Mouse (Mus musculus) heart, embryonic 14.5 days (tissue): ENCODE data around the gene Gm20795. TPM values are rescaled to one million over a fixed set of nuclear protein-coding genes. Genes with fewer than 3 reads are reported as not detected.
"Not testable (repeated sequence)": the region's sequence is repeated elsewhere in the genome, so short reads cannot be mapped to it uniquely, and the experiment has no call there.

Experiments used
- ATAC-seq: fragments of 200-750 bp; cut with Nextera tagmentation; 2 replicates; pipeline ENCODE4 v1.8.0; 2017; ENCODE audit warnings: low read depth, moderate TSS enrichment; ENCODE audit not compliant: insufficient number of reproducible peaks, insufficient read depth, low FRiP score
- H3K27ac ChIP-seq, 2 experiments: fragments of 200-500 bp in 1 of 2; fragments of 300-500 bp in 1 of 2; sonication (generic) in 1 of 2; replicated peaks in 1 of 2; 2 replicates each; pipeline ENCODE4 v1.5.1; 2012 to 2014; ENCODE audit warnings: low read depth in 2 of 2, low read length in 2 of 2, control low read depth in 1 of 2, mild to moderate bottlenecking in 1 of 2, mixed read lengths in 1 of 2; ENCODE audit not compliant: control insufficient read depth in 1 of 2, insufficient read depth in 1 of 2
- H3K27me3 ChIP-seq: fragments of 300-500 bp; sonication (generic); 2 replicates; pipeline ENCODE4 v1.6.1; 2014; ENCODE audit warnings: mild to moderate bottlenecking, low read length, control low read depth; ENCODE audit not compliant: control insufficient read depth, insufficient read depth
- H3K36me3 ChIP-seq: fragments of 300-500 bp; sonication (generic); 2 replicates; pipeline ENCODE4 v1.6.1; 2014; ENCODE audit warnings: mild to moderate bottlenecking, control low read depth, low read length, mixed read lengths; ENCODE audit not compliant: control insufficient read depth, insufficient read depth
- H3K4me1 ChIP-seq, 2 experiments: fragments of 200-500 bp in 1 of 2; fragments of 300-500 bp in 1 of 2; sonication (generic) in 1 of 2; 2 replicates each; pipeline ENCODE4 v1.6.1; 2012 to 2014; ENCODE audit warnings: low read length in 2 of 2, control low read depth in 1 of 2, mixed read lengths in 1 of 2; ENCODE audit not compliant: control insufficient read depth in 2 of 2, insufficient read depth in 2 of 2
- H3K4me2 ChIP-seq: fragments of 300-500 bp; sonication (generic); 2 replicates; pipeline ENCODE4 v1.6.1; 2014; ENCODE audit warnings: mild to moderate bottlenecking, low read length
- H3K4me3 ChIP-seq, 2 experiments: fragments of 200-500 bp in 1 of 2; fragments of 300-500 bp in 1 of 2; sonication (generic) in 1 of 2; 2 replicates each; pipeline ENCODE4 v1.5.1; 2012 to 2014; ENCODE audit warnings: low read length in 2 of 2, mild to moderate bottlenecking in 2 of 2, control low read depth in 1 of 2, low read depth in 1 of 2, moderate library complexity in 1 of 2; ENCODE audit not compliant: control insufficient read depth in 1 of 2, insufficient read depth in 1 of 2
- H3K9ac ChIP-seq: fragments of 300-500 bp; sonication (generic); 2 replicates; pipeline ENCODE4 v1.6.1; 2014; ENCODE audit warnings: mild to moderate bottlenecking, low read length
- H3K9me3 ChIP-seq: fragments of 300-500 bp; sonication (generic); 2 replicates; pipeline ENCODE4 v1.6.1; 2016; ENCODE audit warnings: low read length, control low read depth; ENCODE audit not compliant: control insufficient read depth
- WGBS: fragments of 180-500 bp; shearing (Covaris S2); extraction: QIAGEN DNeasy Blood & Tissue Kit; methylation state at CpG from one replicate; pipeline ENCODE4 v1.1.7; 2014; 5-methylcytosine and 5-hydroxymethylcytosine counted together
- polyA plus RNA-seq: library from polyadenylated mRNA; unstranded; fragments of >200 nt; fragmentation: Nextera tagmentation; extraction: Ambion mirVana; gene quantifications from 2 replicates; pipeline ENCODE4 v1.2.1, GENCODE M21; 2014

Gene Gm20795
- not detected in 2 replicates for polyA plus RNA-seq

- H3K9ac ChIP-seq, ATAC-seq, H3K4me1 ChIP-seq, H3K4me3 ChIP-seq, H3K27ac ChIP-seq, H3K4me2 ChIP-seq, H3K27me3 ChIP-seq, H3K9me3 ChIP-seq, H3K36me3 ChIP-seq: not testable (repeated sequence)
Measured at GRCm38 (mm10) chrY:40804614-40805013, at the start of gene Gm20795. Gene Gm20795 (plus strand): TSS chrY:40804914.

GRCm38 (mm10) chrY:40775665-40776064 lies 29.0 kb upstream of the Gm20795 start, which contains the start of gene Gm21797:
Gene Gm21797 (minus strand): TSS chrY:40775765.
- H3K27ac ChIP-seq, H3K4me1 ChIP-seq, H3K4me3 ChIP-seq, H3K9me3 ChIP-seq, H3K27me3 ChIP-seq, H3K36me3 ChIP-seq, ATAC-seq, H3K4me2 ChIP-seq, H3K9ac ChIP-seq: not testable (repeated sequence)
- no CpG with 5 or more reads among the region's 3 CpGs for WGBS

Other genes starting within 250 kb of the Gm20795 start
- gene Gm21852, start 152.9 kb upstream of the Gm20795 start, polyA plus RNA-seq, result not detected in 2 replicates
- not detected in 2 replicates for gene Gm21797, start 29.1 kb upstream of the Gm20795 start, polyA plus RNA-seq